Mouse (Mus musculus) megakaryocyte, embryonic 14.5 days (primary cell): ENCODE measurements around the gene Fgf4.

Experiments used
- FLI1 ChIP-seq: IDR thresholded peaks from 2 replicates; pipeline ENCODE4 v1.6.1; 2012; ENCODE audit warnings: low read length, inconsistent platforms, mixed read lengths
- GATA1 ChIP-seq: IDR thresholded peaks from 3 replicates; pipeline ENCODE4 v1.6.1; 2012; ENCODE audit warnings: mixed read lengths, low read length, inconsistent platforms, borderline replicate concordance

DNA sequence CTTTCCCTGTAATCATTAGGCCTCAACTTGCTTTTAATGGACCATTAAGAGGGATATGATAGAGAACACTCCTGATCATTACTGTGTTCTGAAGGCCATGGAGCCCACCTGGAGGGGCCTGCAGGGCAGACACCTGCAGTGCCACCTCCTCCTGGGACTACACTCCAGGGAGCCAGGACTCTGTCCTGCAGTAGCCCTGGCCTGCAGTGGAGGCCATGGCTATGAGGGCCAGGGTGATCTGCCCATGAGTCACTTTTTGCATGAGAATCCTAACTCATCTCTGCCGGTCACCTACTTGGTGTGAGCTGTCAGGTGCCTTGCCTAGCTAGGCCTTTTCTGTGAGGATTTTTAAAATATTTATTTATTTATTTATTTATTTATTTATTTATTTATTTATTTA, 31.2 kb downstream of the Fgf4 start:
- TF ChIP-seq FLI1 = no peak
- no peak for TF ChIP-seq GATA1
